Mouse (Mus musculus) cerebellum, postnatal 25 days (tissue): ENCODE measurements around the gene Pnliprp2.

ENCODE experiments used
- DNase-seq, 2 experiments: peaks; one replicate each; pipeline ENCODE4 v3.0.0; 2021; ENCODE audit warnings: mixed read lengths in 2 of 2

Gene Pnliprp2

DNA sequence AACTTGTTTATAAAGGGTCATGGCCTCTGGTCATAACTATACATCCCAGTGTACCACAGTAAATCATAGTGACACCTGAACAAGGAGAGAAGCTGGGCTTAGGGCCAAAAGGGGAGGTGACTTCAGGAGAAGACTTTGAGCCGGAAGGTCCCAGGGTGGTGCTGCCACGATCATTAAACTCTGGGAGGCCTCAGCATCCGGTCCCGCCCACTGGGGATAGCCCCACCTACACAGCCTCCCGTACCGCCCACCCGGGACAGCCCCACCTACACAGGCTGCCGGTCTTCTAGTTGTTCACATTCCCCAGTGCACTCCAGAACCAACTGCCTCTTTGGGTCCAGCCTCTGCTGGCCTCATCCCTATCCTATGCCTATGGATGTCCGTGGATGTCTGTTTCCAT, at the start of gene Pnliprp2:
Gene Pnliprp2, plus strand, starts transcription at position 297 of the 400 bp plus-strand sequence.
- no peak for DNase-seq

DNA sequence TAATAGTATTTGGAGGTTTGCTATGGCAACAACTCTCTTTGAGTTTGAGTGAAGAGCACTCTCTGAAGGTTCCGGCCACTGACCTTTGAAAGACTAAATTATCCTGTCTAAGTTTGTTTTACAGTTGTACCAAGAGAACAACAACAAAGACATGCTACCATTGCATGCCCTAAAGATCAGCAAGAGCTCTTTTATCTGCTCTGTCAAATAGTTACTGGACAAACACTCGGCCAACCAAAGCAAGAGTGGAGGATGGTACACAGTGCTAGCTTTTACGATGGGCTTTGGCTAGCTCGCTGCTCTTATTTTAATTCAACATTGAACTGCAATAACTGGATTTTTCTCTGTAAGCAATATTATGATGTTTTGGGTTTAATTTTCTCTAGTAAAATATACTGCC, 41.6 kb upstream of the Pnliprp2 start:
- no peak for DNase-seq

GRCm38 (mm10) chr19:58720439-58720838, 39.1 kb upstream of the Pnliprp2 start:
- no peak for DNase-seq

- no peak for DNase-seq
Observed at GRCm38 (mm10) chr19:58726551-58726950, 33.0 kb upstream of the Pnliprp2 start.

DNA sequence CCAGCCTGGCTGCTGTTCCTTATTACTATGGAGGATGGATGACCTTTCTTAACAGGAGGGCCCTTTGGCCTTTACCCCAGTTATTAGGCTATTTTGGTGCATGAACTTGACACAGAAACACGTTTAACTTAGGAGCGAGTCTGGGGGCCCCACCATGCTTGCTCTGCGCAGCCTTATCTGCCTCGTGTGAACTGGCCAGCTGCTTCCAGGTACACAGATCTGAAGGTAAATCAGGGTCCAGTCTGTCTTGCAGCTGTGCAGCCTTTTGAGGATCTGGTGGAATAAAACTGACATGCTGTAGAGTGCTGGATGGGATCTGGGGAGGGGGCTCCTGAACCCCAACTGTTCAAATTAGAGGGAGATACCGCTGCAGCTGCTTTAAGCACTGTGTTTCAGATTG, 31.8 kb upstream of the Pnliprp2 start:
- no peak for DNase-seq

GRCm38 (mm10) chr19:58728445-58729031, 31.0 kb upstream of the Pnliprp2 start, which contains the start of gene Pnliprp1:
Gene Pnliprp1 (plus strand): TSS chr19:58728887.
- DNase-seq, result no peak

- DNase-seq, result no peak
Observed at GRCm38 (mm10) chr19:58733216-58733615, 26.3 kb upstream of the Pnliprp2 start.

- DNase-seq, result no peak
Observed at GRCm38 (mm10) chr19:58738111-58738510, 21.4 kb upstream of the Pnliprp2 start.

- no peak for DNase-seq
Observed at GRCm38 (mm10) chr19:58741036-58741435, 18.5 kb upstream of the Pnliprp2 start.

- DNase-seq, result no peak
Observed at GRCm38 (mm10) chr19:58742711-58743110, 16.8 kb upstream of the Pnliprp2 start.

GRCm38 (mm10) chr19:58743736-58744135, 15.8 kb upstream of the Pnliprp2 start:
- DNase-seq, result no peak

DNA sequence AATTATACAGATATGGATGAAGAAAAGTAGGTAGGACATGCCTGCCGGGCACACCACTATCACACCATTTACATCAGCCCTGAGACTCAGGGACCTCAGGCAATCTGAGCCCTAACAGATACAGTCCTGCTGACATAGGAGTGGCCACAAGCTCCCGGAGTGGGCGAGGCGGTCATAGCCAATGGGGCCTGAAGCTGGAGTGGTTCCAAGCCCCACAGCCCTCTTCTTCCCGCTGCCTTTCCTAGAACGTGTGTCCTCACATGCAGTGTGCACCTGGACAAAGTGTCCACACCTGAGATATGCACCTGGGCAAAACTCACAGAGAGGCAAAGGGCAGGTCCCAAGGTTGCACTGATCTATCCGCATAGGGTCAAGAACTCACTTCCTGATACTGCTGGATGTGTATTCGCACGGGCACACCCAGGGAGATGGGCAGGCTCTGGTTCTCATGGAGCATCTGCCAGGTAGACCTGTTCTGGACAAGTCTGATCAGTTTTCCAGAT, 12.0 kb upstream of the Pnliprp2 start:
- no peak for DNase-seq

DNA sequence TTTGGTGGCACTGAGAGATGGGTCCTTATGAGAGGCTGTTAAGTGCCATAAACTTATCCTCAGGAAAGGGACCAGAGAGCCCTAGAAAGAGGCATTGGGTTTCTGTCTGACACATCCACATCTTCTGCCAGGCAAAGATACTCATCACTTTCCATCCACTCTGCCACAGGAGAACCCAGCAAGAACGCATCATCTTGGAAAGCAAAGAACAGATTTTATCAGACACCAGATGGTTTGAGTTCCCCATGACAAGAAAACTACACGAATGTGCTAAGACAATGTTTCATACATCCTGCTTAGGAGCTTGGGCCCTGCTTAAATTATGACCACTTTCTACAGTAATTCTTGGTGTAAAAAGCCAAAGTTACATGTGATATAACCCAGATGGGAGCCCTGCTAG, 8.7 kb upstream of the Pnliprp2 start:
- no peak for DNase-seq

DNA sequence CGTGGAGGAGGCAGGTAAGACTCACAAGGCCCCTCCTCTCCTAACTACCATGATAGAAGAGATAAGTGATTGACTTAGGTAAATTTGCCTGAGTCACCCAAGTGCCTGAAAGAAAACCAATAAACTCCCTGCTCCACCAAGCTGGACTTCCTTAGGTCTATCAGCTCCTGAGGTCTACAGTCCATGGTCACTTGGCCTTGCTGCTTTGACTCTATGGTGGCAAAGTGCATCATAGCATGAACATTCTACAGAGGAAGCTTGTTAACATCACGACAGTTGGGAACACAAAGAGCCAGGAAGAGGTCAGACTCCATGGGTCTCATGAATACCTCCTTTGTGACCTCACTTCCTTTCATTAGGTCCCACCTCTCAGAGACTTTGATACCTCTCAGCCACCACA, 8.0 kb upstream of the Pnliprp2 start:
- DNase-seq, result no peak

GRCm38 (mm10) chr19:58758871-58759270, 648 bp upstream of the Pnliprp2 start:
- no peak for DNase-seq

- no peak for DNase-seq
Observed at GRCm38 (mm10) chr19:58762316-58762715, 2.8 kb downstream of the Pnliprp2 start.

GRCm38 (mm10) chr19:58762848-58763541, 3.5 kb downstream of the Pnliprp2 start:
- DNase-seq, result peak; percentile 30 to 67

- DNase-seq, result no peak
Observed at GRCm38 (mm10) chr19:58767329-58767728, 7.8 kb downstream of the Pnliprp2 start.

DNA sequence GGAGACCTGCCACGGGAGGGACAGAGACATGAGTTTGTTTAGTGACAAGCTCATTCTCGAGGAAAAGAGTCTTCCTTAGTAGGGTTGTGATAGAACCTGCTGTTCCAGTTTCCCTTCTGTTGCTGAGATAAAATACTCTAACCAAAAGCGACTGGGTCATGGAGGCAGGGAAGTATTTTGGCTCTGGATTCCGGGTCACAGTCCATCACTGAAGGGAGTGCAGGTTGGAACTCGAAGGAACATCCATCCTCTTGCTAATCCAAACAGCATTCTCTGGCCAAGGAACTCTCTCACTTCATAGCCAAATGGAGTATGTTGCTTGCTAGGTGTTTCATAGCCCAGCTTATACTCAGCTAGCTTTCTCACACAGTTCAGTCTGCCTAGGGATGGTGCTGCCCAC, 16.9 kb downstream of the Pnliprp2 start:
- DNase-seq, result no peak

DNA sequence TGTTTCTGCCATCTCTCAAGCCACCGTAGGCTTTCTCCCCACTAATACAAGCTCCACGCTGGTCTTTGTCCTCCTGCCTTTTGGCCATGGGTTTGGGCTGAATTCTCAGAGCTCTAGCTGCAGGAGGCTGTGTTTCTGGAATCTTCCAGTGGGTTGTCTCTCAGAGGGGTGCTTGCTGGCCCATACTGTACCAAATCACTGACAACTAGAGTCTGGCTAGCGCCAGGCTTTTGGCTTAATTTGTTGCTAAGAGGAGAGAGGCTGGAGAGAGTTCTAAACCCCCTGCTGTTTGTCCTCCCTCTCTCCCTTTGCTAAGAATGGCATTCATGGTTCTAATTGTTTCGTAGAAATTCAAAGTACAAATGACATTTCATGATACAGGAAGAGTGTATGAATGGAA, 22.0 kb downstream of the Pnliprp2 start:
- no peak for DNase-seq

GRCm38 (mm10) chr19:58783938-58784337, 24.4 kb downstream of the Pnliprp2 start:
- DNase-seq, result no peak

DNA sequence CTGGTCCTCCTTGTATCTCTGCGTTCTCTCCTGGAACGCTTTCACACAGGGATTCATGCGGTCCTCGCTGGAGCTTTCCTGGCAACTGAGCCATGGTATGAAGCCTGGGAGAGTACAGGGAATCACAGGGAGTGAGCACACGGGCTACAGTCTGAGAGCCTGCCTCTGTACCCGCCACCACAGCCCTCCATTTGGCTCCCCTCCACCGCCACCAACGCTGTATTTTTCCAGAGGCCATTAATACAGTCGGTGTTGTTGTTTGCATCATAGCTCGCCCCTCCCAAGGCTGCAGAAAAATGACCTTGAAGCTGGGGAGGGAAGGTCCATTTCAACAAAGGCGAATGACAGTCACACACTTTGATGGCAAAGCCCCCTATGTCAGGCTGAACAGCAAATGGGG, 29.7 kb downstream of the Pnliprp2 start:
- no peak for DNase-seq

- DNase-seq, result no peak
Observed at GRCm38 (mm10) chr19:58794284-58794683, 34.8 kb downstream of the Pnliprp2 start, which contains the start of gene 1700019N19Rik. Gene 1700019N19Rik (minus strand): TSS chr19:58794461.

- no peak for DNase-seq
Observed at GRCm38 (mm10) chr19:58795114-58795669, 35.7 kb downstream of the Pnliprp2 start.
